Mouse (Mus musculus) B cell, adult 2 months (primary cell): ENCODE data around the gene Nsrp1.
"Not testable (repeated sequence)": the region's sequence is repeated elsewhere in the genome, so short reads cannot be mapped to it uniquely, and the experiment has no call there.

Experiments
- DNase-seq, 2 experiments: peaks; one replicate each; pipeline ENCODE4 v3.0.0; 2022

Gene Nsrp1

GRCm38 (mm10) chr11:77078273-77079134 is at the start of gene Nsrp1:
TSS of gene Nsrp1 (minus strand) at chr11:77078435.
- peak; percentile 93 to 94 for DNase-seq

DNA sequence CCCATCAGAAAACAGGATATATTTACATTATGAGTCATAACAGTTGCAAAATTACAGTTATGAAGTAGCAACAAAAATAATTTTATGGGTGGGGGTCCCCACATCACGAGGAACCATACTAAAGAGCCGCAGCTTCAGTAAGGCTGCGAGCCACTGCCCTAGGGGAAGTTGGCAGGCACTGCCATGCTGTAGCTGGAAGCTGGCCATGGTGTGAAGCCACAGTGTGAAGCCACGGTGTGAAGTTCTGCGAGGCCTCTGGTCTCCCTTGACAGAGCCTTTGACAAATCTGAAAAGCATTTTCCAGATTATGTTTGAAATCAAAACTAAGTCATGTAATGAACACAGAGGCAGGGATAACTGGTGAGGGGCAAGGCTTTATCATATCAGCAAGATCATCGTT is 32.9 kb upstream of the Nsrp1 start:
- no peak for DNase-seq

DNA sequence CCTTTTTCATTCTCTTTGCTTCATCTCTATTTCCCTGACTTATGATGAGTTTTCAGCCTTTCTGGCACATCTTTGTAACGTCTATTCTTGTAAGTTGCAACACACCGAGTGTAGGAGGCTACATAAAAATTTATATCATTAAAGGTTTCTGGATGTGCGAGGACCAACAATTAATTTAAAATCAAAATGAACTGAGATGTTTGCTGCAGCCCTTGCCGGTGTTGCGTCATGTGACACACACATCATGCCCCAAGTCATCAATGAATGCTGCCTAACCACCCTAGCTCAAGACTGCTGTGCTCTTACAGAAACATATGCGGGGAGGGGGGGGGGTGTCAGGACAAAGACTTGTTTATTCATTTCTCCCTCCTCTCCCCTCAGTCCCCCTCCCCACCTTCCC is 30.2 kb upstream of the Nsrp1 start:
- no peak for DNase-seq

DNA sequence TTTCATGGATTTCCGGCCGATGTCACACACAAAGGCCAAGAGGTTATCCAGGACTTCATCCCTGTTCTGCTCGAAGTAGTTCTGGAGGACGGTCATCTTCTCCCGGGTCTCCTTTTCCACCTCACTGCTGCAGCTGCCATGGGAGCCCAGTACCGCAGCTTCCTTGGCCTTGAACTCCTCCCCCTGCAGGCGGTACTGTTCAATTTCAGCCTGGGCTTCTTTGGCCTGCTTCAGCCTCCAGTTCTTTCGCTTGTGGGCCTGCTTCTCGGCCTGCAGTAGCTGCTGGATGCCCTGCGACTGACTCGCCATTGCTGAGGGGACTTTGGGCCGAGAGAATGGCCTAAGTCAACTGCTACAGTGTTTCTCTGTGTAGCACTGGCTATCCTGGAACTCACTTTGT is 29.6 kb upstream of the Nsrp1 start:
- not testable (repeated sequence) for DNase-seq

- no peak for DNase-seq
Observed at GRCm38 (mm10) chr11:77106961-77107360, 28.7 kb upstream of the Nsrp1 start.

DNA sequence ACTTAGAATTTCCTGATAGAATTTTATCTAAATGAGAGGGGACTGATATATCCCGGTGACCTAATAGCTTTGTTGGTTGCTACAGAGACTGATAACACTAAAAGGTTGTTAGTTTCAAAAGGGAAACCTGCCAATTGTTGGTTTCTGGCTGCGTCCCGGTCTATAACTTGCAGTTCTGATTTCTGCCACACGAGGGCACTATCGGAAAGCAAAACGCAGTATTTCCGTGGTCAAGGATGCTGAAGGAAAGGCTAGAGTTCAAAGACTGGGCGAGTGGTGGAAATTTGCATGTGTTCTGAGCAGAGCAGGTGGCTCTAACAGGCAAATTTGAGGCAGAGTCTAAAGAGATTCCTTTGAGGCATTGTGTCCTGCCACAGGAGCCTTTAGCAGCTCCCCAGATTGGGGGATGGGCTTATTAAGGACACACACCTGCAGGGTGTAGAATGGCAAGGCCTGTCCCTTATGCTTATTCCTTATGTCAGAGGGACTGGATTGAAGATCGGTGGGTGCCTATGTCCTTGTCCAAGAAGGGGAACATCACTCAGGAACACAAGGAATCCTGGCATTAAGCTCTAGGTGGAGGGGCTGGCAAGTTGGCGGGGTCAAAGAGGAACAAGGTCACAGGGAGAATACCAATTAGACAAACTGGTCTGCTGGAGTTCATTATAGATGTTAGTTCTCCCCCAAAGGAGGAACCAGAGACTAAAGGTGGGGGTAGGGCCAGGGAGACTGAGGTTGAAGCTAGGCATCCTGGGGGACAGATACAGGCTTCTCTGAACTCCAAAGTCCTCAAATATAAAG is 22.1 kb upstream of the Nsrp1 start:
- DNase-seq: peak; percentile 87 to 88

GRCm38 (mm10) chr11:77098332-77098972 is 20.2 kb upstream of the Nsrp1 start:
- no peak for DNase-seq

DNA sequence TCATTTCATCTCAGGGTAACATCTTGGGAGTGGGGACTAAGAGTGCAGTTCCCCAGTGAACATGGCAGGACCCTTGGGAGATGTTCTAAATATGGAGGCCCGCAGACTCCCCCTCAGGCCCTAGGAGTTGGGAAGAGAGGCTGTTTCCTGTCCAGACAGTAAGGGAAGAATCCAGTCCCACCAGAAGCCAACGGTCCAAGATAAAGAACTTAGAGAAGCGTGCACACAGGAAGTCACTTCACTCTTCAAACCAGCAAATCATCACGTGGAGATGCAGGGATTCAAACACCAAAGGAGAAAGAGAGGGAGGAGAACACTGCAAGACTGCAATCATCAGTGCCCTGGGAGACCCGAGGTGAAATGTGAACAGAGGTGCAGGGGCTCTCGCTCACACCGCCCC is 18.8 kb upstream of the Nsrp1 start:
- no peak for DNase-seq

- no peak for DNase-seq
Observed at GRCm38 (mm10) chr11:77096581-77096980, 18.3 kb upstream of the Nsrp1 start.

DNA sequence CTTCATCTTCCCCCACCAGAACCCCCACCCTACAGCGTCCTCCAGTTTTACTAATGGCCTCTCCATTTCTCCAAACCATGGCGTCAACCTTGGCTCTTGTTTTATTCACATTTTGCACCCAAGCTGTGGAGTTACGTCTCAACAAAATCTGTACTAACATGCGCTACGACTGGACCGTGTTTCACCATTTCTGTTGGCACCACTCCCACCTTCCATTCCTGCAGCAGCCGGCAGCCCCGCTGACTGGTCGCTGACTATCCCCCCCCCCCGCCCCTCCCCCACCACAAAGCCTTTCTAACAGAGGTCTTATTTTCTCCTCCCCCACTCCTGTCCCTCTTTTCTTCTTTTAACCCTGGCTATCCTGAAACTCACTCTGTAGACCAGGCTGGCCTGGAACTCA is 17.0 kb upstream of the Nsrp1 start:
- DNase-seq: no peak

- DNase-seq: no peak
Observed at GRCm38 (mm10) chr11:77094136-77094535, 15.9 kb upstream of the Nsrp1 start.

- peak; percentile 64 to 66 for DNase-seq
Observed at GRCm38 (mm10) chr11:77093208-77093607, 15.0 kb upstream of the Nsrp1 start.

DNA sequence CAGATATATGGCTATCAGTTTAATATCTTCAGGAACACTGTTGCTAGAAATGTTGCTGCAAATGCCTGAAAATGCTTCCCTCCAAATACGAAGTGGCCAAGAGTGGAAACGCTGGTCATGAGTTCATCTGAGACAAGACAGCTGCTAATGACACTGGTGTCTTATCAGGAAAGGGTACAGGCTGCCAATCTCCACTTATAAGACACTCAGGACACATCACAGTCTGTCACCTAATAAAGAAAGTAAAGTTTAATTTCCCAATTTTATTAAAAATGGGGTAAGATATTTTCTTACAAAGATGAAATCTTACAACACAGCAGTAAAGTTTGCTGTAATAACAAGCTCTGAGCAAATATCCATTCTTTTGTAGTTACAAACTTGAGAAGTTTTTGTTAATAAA is 10.9 kb upstream of the Nsrp1 start:
- no peak for DNase-seq

GRCm38 (mm10) chr11:77087004-77087403 is 8.8 kb upstream of the Nsrp1 start:
- DNase-seq: no peak

GRCm38 (mm10) chr11:77084001-77084682 is 5.9 kb upstream of the Nsrp1 start:
- DNase-seq: no peak

DNA sequence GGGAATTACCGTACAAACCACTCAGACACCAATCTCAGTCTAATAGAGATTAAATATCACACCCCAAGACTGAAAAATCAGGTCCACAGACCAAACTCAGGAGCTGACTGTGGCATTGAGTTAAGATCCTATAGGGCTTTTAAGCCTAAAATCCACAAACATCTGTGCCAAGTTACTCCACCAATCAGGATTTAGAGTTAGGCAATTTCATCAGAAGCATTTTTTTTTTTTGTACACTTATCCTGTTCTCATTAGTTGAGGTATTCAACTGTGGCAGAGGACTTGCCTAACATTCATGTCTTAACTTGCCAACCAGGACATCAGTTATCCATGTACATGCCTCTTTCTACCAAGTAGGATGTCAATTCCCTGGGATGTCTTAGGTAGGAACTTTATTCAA is 1.1 kb upstream of the Nsrp1 start:
- DNase-seq: no peak

- peak; percentile 55 to 58 for DNase-seq
Observed at GRCm38 (mm10) chr11:77077792-77078191, 443 bp downstream of the Nsrp1 start.

- peak in 1 of 2 experiments; percentile 22 for DNase-seq
Observed at GRCm38 (mm10) chr11:77077331-77077730, 904 bp downstream of the Nsrp1 start.

- peak; percentile 35 to 50 for DNase-seq
Observed at GRCm38 (mm10) chr11:77070721-77071120, 7.5 kb downstream of the Nsrp1 start.

DNA sequence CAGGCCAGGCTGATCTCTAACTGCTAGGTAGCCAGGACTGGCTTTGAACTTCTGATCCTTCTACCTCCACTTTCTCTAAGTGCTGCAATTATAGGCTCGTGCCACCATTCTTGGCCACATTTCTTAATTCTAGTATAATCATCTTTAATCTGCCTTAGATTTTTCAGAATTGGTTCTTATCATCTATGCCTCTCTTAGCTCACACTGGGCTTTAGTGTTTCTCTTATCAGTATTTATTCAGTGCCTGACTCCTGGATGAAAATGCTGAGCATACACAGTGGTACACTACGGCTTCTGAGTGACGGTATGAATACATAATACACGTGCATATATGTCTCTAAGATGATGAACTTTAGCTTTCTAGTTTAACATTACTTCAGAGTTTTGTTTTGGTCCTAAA is 9.4 kb downstream of the Nsrp1 start:
- DNase-seq: no peak

DNA sequence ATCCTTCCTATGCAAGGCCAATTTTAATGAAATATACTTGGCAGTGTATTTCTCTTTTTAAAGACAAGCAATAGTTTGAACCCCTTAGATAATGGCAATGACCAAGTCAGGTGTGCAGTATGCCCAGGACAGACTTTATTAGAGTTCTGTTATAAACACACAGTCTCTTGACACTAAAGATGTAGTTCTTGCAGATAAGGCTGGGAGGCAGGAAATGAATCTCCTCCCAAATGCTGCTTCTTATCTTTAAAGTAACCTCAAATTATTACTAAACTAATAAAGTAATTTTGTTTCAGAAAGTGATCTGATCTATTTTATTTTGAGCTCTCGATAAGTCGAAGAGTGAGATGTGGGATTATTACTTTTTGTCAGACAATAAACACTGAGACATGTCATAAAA is 14.8 kb downstream of the Nsrp1 start:
- DNase-seq: no peak

- peak; percentile 13 to 23 for DNase-seq
Observed at GRCm38 (mm10) chr11:77061951-77062350, 16.3 kb downstream of the Nsrp1 start.

DNA sequence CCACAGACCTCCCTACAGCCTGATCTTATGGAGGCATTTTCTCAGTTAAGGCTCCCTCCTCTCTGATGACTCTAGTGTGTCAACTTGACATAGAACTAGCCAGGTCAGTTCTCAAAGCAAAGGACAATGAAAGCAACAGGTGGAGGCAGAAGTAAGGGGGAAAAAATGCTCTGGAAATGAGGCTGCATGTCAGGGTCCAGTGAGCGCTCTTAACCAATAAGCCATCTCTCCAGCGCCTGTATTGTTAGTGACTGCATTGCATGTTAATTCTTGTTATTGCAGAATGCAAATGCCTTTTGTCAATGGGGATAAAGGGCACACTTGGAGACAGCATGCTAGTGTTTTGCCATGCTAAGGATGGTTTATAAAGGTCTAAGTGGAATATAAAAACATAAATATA is 35.4 kb downstream of the Nsrp1 start:
- DNase-seq: no peak
